Mouse (Mus musculus): ENCODE results near the gene Efnb2. TPM values are rescaled to one million over a fixed set of nuclear protein-coding genes. Genes with fewer than 3 reads are reported as not detected.

Gene Efnb2
- polyA plus RNA-seq, 1 experiment from 2014 or later = 6.7 TPM

DNA sequence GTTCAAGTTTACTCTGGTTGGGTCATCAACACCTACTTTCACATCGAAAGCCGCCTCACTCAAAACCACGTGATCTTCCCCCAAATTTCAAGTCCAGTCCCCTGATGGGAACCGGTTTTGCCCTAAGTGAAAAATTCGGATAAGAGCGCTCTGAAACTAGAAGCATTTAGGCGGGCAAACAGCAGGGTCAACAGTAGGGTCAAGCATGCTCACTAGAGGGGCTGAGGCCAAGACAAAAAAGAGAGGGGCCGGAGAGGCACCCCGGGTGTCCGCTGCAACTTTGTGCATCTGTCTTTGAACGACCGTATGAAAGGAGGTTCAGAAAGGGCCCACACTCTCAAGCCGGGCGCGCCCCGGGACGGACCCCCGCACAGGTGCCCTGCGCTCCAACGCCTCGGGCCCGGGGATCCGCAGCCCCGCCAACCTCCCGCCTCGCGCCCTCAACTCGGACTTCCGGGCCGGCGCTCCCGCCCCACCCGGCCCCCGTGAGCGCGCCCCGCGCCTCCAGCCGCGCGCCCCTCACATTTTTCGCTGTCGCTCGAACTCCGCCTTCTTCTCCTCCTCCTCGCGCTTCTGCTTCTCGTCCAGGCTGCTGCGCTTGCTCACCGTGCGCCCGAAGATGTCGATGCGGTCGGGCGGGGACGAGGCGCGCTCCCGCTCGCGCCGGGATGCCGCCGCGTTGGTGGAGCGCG, 28.6 kb upstream of the Efnb2 start:
- WGBS = under 1% methylated on average over 61 of the region's 68 CpGs
- TF ChIP-seq CTCF (IDR thresholded peaks at IDR 0.05; ENCODE audit: low read depth) = no peak
- peak overlapping the region; percentile 95 for H3K4me2 ChIP-seq (replicated peaks; ENCODE audit: low read depth)

GRCm38 (mm10) chr8:8688823-8689453, 27.9 kb upstream of the Efnb2 start:
- no peaks in the 10 kb centered on the region for H3K36me3 ChIP-seq (ENCODE audit: control insufficient read depth, insufficient read depth)
- 6% methylated on average over 9 of the region's 9 CpGs for WGBS
- H3K9me3 ChIP-seq (ENCODE audit: control insufficient read depth) = no peaks in the 10 kb centered on the region
- H3K27ac ChIP-seq (ENCODE audit: low read depth, low read length) = no peak overlapping the region
- ATAC-seq = no peak
- TF ChIP-seq CTCF (IDR thresholded peaks at IDR 0.05; ENCODE audit: low read depth) = no peak
- H3K9ac ChIP-seq (ENCODE audit: low read depth, low read length) = peak overlapping the region; percentile 99; the same call in 1 of the 2 replicates
- H3K4me3 ChIP-seq (ENCODE audit: low read depth, low read length) = peak overlapping the region; percentile 89
- H3K27me3 ChIP-seq (replicated peaks; ENCODE audit: control insufficient read depth, insufficient read depth, low read length) = no peaks in the 10 kb centered on the region
- H3K4me2 ChIP-seq (replicated peaks; ENCODE audit: low read depth) = peak overlapping the region; percentile 95
- peaks cover 11% of the 10 kb centered on the region for H3K4me1 ChIP-seq (replicated peaks; ENCODE audit: control insufficient read depth, insufficient read depth, low read length)

More for the DNA sequence above, 28.6 kb upstream of the Efnb2 start:
- H3K9me3 ChIP-seq (ENCODE audit: control insufficient read depth) = no peaks in the 10 kb centered on the region
- peak overlapping the region; percentile 99 for H3K9ac ChIP-seq (ENCODE audit: low read depth, low read length)
- peak; percentile 69 for ATAC-seq
- H3K4me1 ChIP-seq (replicated peaks; ENCODE audit: control insufficient read depth, insufficient read depth, low read length) = peaks cover 11% of the 10 kb centered on the region
- H3K36me3 ChIP-seq (ENCODE audit: control insufficient read depth, insufficient read depth) = no peaks in the 10 kb centered on the region
- H3K4me3 ChIP-seq (ENCODE audit: low read depth, low read length) = peak overlapping the region; percentile 89
- H3K27me3 ChIP-seq (replicated peaks; ENCODE audit: control insufficient read depth, insufficient read depth, low read length) = no peaks in the 10 kb centered on the region
- peak overlapping the region; percentile 94 for H3K27ac ChIP-seq (ENCODE audit: low read depth, low read length)

- ATAC-seq = no peak
- peaks cover 11% of the 10 kb centered on the region for H3K4me1 ChIP-seq (replicated peaks; ENCODE audit: control insufficient read depth, insufficient read depth, low read length)
- no peaks in the 10 kb centered on the region for H3K9me3 ChIP-seq (ENCODE audit: control insufficient read depth)
- H3K27me3 ChIP-seq (replicated peaks; ENCODE audit: control insufficient read depth, insufficient read depth, low read length) = no peaks in the 10 kb centered on the region
- 67% methylated on average over 2 of the region's 2 CpGs for WGBS
- no peak overlapping the region for H3K4me3 ChIP-seq (ENCODE audit: low read depth, low read length)
- no peak for TF ChIP-seq CTCF (IDR thresholded peaks at IDR 0.05; ENCODE audit: low read depth)
- peaks cover 16% of the 10 kb centered on the region for H3K36me3 ChIP-seq (ENCODE audit: control insufficient read depth, insufficient read depth)
- H3K27ac ChIP-seq (ENCODE audit: low read depth, low read length) = no peak overlapping the region
- no peak overlapping the region for H3K9ac ChIP-seq (ENCODE audit: low read depth, low read length)
- H3K4me2 ChIP-seq (replicated peaks; ENCODE audit: low read depth) = no peak overlapping the region
These were observed 24.5 kb upstream of the Efnb2 start for GRCm38 (mm10) chr8:8685517-8685916.

DNA sequence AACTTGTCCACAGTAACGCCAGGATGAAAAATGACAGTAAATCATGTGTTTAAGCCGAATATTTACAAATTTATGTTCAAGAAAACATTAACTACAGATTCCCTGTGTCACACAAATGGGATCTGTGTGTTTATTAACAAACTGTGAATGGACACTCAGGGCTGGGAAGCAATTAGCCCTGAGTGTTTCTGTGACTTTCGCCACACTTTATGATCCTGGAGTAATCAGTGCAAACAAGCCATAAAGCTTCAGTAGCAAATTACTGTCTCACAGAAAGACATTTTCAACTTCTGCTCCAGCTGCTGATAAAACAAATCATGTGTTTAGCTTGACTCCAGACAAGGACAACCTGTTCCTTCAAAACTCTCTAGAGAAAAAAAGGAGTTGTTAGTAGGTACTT, 21.7 kb upstream of the Efnb2 start:
- peaks cover 4% of the 10 kb centered on the region; the same call in 1 of the 2 replicates for H3K4me1 ChIP-seq (replicated peaks; ENCODE audit: control insufficient read depth, insufficient read depth, low read length)
- no peak overlapping the region for H3K4me2 ChIP-seq (replicated peaks; ENCODE audit: low read depth)
- no peaks in the 10 kb centered on the region for H3K27me3 ChIP-seq (replicated peaks; ENCODE audit: control insufficient read depth, insufficient read depth, low read length)
- 24% methylated on average over 3 of the region's 3 CpGs for WGBS
- no peak overlapping the region for H3K4me3 ChIP-seq (ENCODE audit: low read depth, low read length)
- H3K9ac ChIP-seq (ENCODE audit: low read depth, low read length) = no peak overlapping the region
- no peaks in the 10 kb centered on the region for H3K9me3 ChIP-seq (ENCODE audit: control insufficient read depth)
- peaks cover 16% of the 10 kb centered on the region for H3K36me3 ChIP-seq (ENCODE audit: control insufficient read depth, insufficient read depth)
- peak; percentile 74 for ATAC-seq
- no peak for TF ChIP-seq CTCF (IDR thresholded peaks at IDR 0.05; ENCODE audit: low read depth)
- no peak overlapping the region for H3K27ac ChIP-seq (ENCODE audit: low read depth, low read length)

DNA sequence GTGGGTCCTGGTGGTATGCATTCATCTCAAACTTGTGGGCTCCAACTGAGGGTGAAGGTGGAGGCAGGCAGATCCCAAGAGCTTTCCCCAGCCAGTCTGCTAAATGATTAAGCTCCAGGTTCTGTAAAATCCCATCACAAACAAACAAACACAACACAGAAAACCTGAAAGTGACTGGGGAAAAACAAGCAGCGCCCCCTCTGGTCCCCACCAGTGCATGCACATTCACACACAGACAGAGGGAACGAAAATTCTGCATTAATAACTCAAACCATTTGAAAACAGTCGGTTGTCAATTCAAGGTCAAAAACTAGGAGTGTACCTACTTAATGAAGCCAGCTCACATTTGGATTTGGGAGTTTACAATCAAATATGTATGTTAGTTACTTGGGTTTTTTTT, 17.2 kb upstream of the Efnb2 start:
- no peak overlapping the region for H3K4me3 ChIP-seq (ENCODE audit: low read depth, low read length)
- peaks cover 23% of the 10 kb centered on the region for H3K36me3 ChIP-seq (ENCODE audit: control insufficient read depth, insufficient read depth)
- H3K4me2 ChIP-seq (replicated peaks; ENCODE audit: low read depth) = no peak overlapping the region
- no peak for ATAC-seq
- H3K4me1 ChIP-seq (replicated peaks; ENCODE audit: control insufficient read depth, insufficient read depth, low read length) = no peaks in the 10 kb centered on the region; the same call in 1 of the 2 replicates
- TF ChIP-seq CTCF (IDR thresholded peaks at IDR 0.05; ENCODE audit: low read depth) = no peak; the same call in 1 of the 2 replicates
- H3K27ac ChIP-seq (ENCODE audit: low read depth, low read length) = no peak overlapping the region
- 91% methylated on average over 3 of the region's 3 CpGs for WGBS
- no peaks in the 10 kb centered on the region for H3K27me3 ChIP-seq (replicated peaks; ENCODE audit: control insufficient read depth, insufficient read depth, low read length)
- H3K9me3 ChIP-seq (ENCODE audit: control insufficient read depth) = no peaks in the 10 kb centered on the region
- no peak overlapping the region for H3K9ac ChIP-seq (ENCODE audit: low read depth, low read length)

DNA sequence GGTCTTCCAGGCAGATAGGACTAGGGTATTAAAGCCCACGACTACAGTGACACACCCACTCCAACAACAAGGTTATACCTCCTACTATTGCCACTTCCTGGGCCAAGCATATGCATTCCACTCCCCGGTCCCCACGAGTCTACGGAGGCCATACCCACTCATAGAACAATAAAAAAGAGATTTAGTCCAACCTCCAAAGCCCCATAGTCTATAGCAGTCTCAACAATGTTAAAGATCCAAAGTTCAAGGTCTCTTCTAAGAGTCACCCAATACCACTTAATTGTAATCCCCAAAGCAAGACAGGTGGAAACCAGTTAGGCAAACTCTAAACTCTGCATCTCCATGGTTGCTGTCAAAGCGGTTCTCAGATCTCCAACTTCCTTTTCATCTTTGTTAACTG, 13.8 kb upstream of the Efnb2 start:
- Histone ChIP-seq H3K4me2 (replicated peaks; ENCODE audit: low read depth) (no peak overlapping the region), H3K27ac (ENCODE audit: low read depth, low read length) (no peak overlapping the region), H3K36me3 (ENCODE audit: control insufficient read depth, insufficient read depth) (peaks cover 20% of the 10 kb centered on the region), H3K9ac (ENCODE audit: low read depth, low read length) (no peak overlapping the region), H3K9me3 (ENCODE audit: control insufficient read depth) (no peaks in the 10 kb centered on the region), H3K27me3 (replicated peaks; ENCODE audit: control insufficient read depth, insufficient read depth, low read length) (no peaks in the 10 kb centered on the region), H3K4me3 (ENCODE audit: low read depth, low read length) (no peak overlapping the region), H3K4me1 (replicated peaks; ENCODE audit: control insufficient read depth, insufficient read depth, low read length) (no peaks in the 10 kb centered on the region)
- ATAC-seq = 0 out of 2 replicates have a peak, but pooled peaks have one; percentile 19
- no peak for TF ChIP-seq CTCF (IDR thresholded peaks at IDR 0.05; ENCODE audit: low read depth)
- WGBS = 56% methylated on average over 5 of the region's 5 CpGs
